Mouse (Mus musculus) urinary bladder, adult 18-20 months (tissue): ENCODE results near the gene Nfkbib.

ENCODE experiments used
- DNase-seq, 2 experiments: peaks; one replicate each; pipeline ENCODE4 v3.0.0; 2022; ENCODE audit warnings: low spot score in 2 of 2, mixed read lengths in 2 of 2

Nfkbib gene

GRCm38 (mm10) chr7:28799994-28800393 is 32.7 kb upstream of the Nfkbib start:
- no peak for DNase-seq

DNA sequence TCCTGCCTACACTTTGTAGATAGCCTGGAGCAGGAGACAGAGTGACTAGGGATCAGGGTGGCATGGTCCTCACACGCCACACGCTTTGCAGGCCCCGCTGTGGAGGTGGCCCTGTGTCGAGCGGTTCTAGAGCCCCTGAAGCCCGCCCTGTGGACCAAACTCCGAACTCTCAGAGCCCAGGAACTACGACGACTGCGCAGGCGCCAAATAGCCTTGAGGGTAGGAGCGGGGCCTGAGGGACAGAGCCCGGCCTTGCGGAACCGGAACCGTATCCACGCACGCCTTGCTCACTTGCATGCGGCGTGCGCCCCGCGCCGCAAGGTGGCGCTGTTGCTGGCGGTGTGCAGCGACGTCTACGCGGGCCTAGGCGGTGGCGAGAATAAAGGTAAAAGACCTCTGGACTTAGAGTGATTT is 29.3 kb upstream of the Nfkbib start:
- peak; percentile 70 to 71 for DNase-seq

GRCm38 (mm10) chr7:28795832-28796231 is 28.5 kb upstream of the Nfkbib start:
- DNase-seq, result no peak

DNA sequence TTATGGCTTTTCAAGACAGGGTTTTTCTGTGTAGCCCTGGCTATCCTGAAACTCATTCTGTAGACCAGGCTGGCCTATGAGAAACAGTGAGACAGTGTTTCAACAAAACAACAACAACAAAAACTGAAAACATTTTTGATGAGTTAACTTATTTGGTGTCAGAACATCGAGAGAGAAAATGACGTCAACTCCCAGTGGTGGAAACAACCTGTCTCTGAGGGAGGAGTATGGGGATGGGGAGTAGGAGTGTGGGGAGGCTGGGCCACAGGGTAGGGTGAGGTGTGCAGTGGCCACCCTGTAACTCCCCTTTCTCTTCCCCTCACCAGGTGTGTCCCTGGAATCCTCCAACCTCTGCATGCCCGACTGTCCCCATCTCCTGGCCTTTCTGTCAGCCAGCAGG is 27.2 kb upstream of the Nfkbib start:
- no peak for DNase-seq

- DNase-seq, result no peak
Measured at GRCm38 (mm10) chr7:28793834-28794233, 26.5 kb upstream of the Nfkbib start.

DNA sequence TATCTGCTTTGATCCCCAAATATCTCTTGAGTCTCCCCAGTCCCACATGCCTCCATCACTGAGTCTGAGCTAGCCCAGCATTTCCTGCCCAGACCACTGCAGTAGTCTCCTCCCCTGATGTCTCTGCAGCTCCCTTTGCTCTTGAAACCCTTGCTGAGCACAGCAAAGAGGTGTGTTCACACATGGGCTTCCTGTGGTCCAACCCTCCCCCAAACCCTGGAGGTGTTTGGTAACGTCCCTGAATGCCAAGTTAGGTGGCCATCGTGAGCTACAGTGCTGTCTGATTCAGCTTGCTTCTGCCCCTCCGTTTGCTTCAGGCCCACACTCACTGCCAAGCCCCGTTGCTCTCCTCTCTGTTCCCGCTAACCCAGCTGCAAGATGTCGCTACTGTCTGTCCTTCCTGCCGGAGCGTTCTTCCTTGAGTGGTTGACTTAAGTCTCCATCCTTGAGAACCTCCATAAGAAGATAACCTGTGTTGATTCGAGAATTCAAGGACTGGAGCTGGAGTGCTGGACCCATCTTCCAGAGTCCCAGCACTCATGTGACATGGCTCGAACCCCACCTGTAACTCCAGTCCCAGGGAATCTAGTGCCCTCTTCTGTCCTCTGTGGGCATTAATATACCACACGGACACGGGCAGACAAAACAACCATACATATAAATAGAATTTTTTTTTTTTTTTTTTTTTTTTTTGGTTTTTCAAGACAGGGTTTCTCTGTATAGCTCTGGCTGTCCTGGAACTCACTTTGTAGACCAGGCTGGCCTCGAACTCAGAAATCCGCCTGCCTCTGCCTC is 25.3 kb upstream of the Nfkbib start:
- DNase-seq, result no peak

DNA sequence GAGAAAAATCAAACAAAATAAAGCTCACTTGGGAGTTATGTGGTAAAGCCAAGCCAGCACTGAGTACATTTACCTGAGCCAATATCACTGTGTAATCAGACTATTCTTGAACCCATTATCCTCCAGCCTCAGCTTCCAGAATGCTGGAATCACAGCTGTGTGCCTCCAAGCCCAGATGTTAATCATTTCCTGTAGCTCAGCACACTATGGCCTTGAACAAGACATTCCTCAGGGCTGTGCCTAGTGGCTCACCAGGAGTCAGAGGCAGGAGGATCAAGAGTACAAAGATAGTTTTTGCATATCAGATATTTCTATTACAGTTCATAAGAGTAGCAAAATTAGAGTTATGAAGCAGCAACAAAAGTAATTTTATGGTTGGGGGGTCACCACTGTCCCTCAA is 24.4 kb upstream of the Nfkbib start:
- no peak for DNase-seq

DNA sequence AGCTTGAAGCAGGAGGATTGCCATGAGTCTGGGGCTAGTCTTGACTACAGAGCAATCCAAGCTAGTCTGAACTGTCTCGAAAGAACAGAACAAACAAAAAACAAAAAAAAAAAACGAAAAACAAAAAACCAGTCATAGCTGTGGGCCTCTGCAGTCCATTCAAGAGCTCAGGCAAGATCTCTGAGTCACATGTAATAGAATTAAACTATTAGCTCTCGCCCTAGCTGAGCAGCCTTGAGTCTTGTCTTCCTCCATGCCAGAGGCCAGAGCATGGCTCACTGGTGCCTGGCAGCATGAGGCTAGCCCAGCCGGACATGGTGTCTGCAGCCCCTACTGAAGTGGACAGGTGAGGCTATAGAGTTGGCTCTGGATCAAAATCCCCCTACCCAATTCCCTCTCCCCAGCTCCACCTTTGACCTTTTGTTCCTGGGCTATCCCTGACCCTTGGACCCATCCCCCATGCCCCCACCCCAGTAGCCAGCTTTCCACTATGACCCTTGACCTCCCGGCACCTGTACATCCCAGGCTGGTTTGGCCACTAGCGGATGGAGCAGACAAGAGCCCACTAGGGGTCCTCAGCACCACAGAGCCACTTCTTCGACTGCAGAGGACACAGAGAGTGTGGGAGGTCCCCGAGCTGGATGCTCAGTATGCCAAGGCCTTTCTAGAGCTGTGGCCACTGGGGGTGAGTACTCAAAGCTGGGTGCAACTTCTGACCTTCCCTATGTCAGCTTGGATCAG is 22.9 kb upstream of the Nfkbib start:
- no peak for DNase-seq

- DNase-seq, result no peak
Measured at GRCm38 (mm10) chr7:28789235-28789634, 21.9 kb upstream of the Nfkbib start.

- no peak for DNase-seq
Measured at GRCm38 (mm10) chr7:28788307-28789195, 21.2 kb upstream of the Nfkbib start, which contains the start of gene Rinl. Gene Rinl, plus strand, starts transcription at chr7:28788969.

DNA sequence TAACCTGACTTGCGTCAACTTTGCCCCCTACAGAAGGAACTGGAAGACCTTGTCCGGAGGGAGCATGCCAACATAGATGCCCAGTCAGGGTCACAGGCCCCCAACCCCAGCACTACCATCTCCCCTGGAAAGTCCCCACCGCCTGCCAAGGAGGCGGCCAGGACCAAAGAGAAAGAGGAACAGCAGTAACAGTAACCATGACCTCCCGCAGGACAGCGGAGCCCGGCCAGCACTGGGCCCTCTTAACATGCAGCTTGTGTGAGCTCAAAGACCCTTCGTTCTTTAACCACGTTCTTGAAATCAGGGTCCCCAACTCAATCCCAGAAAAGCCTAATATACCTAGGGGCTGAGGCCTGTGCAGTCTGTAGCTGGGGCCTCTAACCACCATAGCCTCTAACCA is 20.6 kb upstream of the Nfkbib start:
- no peak for DNase-seq

GRCm38 (mm10) chr7:28785161-28785560 is 17.8 kb upstream of the Nfkbib start:
- DNase-seq, result no peak

- DNase-seq, result no peak
Measured at GRCm38 (mm10) chr7:28781261-28781663, 13.9 kb upstream of the Nfkbib start.

DNA sequence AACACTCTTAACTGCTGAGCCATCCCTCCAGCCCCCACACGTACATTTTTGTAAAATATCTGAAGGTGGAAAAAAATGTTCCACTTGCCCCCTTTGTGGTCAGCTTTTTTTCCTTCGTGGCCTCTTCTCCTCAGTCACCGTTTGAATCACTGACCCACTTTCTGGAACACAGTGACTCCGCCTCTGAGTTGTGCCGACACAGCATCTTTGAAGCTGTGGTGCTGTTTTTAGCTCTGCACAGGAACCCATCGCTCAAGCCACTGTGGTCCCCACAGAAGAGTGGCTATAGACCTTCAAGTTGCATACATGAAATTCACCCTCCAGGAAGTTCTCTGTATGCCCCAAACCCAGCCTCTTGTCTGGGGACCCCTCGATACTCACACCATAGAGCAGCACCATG is 13.5 kb upstream of the Nfkbib start:
- DNase-seq, result no peak

DNA sequence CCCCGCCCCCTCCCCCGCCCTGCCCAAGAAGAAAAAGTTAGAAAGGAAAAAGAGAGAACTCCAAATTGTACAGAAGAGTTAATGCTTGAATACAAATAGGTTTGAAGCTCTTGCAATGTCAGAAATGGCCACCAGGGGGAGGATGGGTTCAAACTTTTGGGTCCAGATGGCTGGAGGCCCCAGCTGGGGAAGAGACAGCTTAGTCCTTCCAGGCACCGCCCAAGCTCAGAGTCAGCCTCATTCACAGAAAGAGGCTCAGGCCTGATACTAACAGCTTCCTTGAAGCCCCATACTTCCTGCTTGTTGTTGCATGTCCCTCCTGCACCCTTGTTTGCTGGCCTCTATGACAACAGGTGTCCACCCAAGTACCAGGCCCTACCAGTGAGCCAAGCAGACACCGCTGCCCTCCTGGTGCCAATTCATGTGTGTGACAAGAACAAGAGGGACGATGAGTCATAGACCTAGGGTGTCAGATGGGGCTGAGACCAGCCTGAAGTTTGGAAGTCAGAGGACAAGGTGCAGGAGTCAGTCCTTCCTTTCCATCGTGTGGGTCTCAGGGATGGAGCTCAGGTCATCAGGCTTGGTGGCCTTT is 12.9 kb upstream of the Nfkbib start:
- DNase-seq, result peak; percentile 81 to 82

DNA sequence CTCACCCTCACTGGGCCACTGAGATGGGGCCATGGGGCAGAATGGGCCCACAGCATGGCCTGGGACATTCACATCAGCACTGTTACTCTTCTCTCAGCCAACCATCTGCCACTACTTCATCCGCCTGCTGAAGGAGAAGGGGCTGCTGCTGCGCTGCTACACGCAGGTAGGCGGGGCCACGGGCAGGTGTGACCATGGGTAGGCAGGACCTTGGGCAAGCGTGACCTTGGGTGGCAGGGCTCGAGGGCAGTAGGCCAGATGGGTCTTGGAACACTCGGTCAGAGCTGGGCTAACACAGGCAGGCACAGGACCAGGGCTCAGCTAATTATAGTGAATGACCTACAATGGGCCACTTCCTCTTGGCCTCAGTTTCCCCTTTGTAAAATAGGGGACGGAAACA is 11.5 kb upstream of the Nfkbib start:
- DNase-seq, result no peak

DNA sequence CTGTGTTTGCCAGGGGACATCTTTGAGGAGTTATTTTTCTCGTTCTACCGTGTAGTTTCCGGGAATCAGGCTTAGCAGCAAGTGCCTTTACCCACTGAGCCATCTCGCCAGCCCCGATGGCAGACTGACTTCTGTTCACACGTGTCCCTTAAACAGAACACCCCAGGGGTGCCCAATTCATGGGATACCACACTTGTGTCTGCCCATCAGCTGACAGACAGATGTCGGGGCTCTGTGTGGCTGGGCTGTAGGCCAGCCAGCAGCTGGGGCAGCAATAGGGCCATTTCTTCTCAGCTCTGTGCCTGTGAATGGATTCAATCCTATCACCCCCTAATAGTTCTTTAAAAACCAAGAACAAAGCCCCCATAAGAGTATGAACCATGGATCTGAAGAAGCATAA is 7.8 kb upstream of the Nfkbib start:
- DNase-seq, result no peak

GRCm38 (mm10) chr7:28774164-28774563 is 6.9 kb upstream of the Nfkbib start:
- no peak for DNase-seq

DNA sequence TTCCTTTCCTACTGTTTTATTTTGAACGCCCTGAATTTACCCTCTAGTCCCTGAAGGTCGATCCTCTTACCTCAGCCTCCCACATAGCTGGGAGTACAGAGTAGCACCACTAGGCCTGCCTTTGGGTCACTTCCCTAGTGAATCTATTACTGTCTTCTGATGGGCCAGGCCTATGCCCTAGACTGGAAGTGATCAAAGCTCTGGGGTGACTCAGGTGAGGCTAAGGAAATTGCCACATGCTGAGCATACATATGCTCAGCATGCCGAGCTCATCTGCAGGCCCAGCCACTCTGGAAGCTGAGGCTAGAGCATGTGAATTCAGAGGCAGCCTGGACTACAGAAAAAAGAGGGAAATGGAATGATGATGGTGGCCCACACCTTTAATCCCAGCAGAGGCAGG is 5.9 kb upstream of the Nfkbib start:
- no peak for DNase-seq

GRCm38 (mm10) chr7:28771867-28772266 is 4.6 kb upstream of the Nfkbib start:
- DNase-seq, result no peak

DNA sequence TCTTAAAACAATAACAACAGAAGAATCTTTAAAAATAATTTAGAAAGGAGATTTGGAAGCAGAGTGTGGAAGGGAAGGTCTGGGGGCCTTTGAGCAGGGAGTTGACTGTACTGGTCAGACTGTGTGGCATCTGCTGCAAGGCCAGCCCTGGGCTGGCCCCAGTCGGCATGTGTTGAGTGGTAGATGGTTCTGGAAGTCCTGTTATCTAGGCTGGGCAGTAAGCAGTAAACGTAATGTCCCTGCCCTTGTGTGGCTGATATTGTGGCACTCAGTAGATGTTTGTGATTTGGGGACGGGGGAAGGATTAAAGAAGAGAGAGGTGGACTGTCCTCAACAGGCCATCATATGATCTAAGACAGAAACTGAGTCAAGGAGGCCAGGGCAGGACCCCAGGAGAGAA is 3.0 kb upstream of the Nfkbib start:
- DNase-seq, result no peak
